9 mouse cellular contexts compared by ENCODE assay signal in the genomic region with DNA sequence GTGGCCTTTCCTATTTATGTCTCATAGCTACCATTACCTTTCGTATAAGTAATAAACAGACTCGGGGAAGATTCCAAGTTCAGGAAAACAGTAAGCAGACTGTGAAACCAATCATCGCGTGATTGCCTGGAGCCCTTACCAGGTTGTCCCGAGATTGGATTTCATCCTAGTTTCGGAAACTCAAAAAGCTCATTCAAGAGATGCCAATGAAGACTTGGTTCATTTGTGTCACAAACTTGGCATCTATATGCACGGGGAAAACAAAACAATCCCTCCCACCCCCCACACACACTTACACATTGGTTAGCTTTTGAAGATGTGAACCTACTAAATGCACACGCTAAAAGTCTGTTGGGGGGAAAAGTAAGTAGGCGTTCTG. TPM values are rescaled to one million over a fixed set of nuclear protein-coding genes. Genes with fewer than 3 reads are reported as not detected.
DNase-seq lines count a peak whose midpoint lies in the region; ATAC-seq and TF ChIP-seq lines count a peak whose summit lies in the region.
"Had no signal": no experiment of that assay in that cellular context is flagged by ENCODE, and none has a peak within 500 bp of the region (broad histone marks: within the 10 kb centered on the region; RNA-seq: fewer than 3 reads in every experiment).

No protein-coding gene starts in this region.

- WGBS in heart, embryonic 12.5 days, result 10% methylated on average over 9 of the region's 9 CpGs
- WGBS in forebrain, embryonic 15.5 days, result 5% methylated on average over 9 of the region's 9 CpGs
- WGBS in liver, postnatal 0 days (ENCODE audit: insufficient replicate concordance), result 6% methylated on average over 9 of the region's 9 CpGs

- no peak for DNase-seq in heart, adult 8-10 months (ENCODE audit: low spot score)
- no peak for DNase-seq in liver, postnatal 0 days
- no peak for DNase-seq in gastrocnemius, postnatal 10 days
- DNase-seq in adrenal gland, postnatal 10 days, result no peak
- DNase-seq in frontal cortex, postnatal 10 days (ENCODE audit: low spot score in 2 of 2), result no peak

- peak overlapping the region; percentile 70 for H3K27ac ChIP-seq in heart, embryonic 12.5 days (ENCODE audit: poor library complexity, severe bottlenecking)
- H3K27ac ChIP-seq in ES-Bruce4 (ENCODE audit: insufficient read depth, low read length), result peak overlapping the region; percentile 42; the same call in 1 of the 2 replicates
- peak overlapping the region; percentile 85 for H3K27ac ChIP-seq in forebrain, embryonic 15.5 days (replicated peaks)
- H3K27ac ChIP-seq in liver, postnatal 0 days (ENCODE audit: low read depth), result peak overlapping the region; percentile 82

- peak overlapping the region; percentile 73 for H3K9ac ChIP-seq in heart, embryonic 12.5 days
- peak overlapping the region; percentile 15 for H3K9ac ChIP-seq in ES-Bruce4 (ENCODE audit: low read depth, poor library complexity, severe bottlenecking)
- H3K9ac ChIP-seq in forebrain, embryonic 15.5 days (replicated peaks), result peak overlapping the region; percentile 85
- H3K9ac ChIP-seq in liver, postnatal 0 days (replicated peaks), result peak overlapping the region; percentile 84

- no peaks in the 10 kb centered on the region for H3K9me3 ChIP-seq in heart, embryonic 12.5 days (replicated peaks)
- H3K9me3 ChIP-seq in ES-Bruce4 (replicated peaks; ENCODE audit: control insufficient read depth, insufficient read depth, low read length, poor library complexity, severe bottlenecking), result no peaks in the 10 kb centered on the region
- no peaks in the 10 kb centered on the region for H3K9me3 ChIP-seq in forebrain, embryonic 15.5 days
- H3K9me3 ChIP-seq in liver, postnatal 0 days (ENCODE audit: low read length), result no peaks in the 10 kb centered on the region

- TF ChIP-seq EP300 in ES-Bruce4 (IDR thresholded peaks at IDR 0.05; ENCODE audit: insufficient read depth, low read depth, low read length), result no peak
- no peak for TF ChIP-seq EP300 in liver, postnatal 0 days (IDR thresholded peaks at IDR 0.05; ENCODE audit: low read depth)

- no peak for TF ChIP-seq CTCF in ES-Bruce4 (IDR thresholded peaks at IDR 0.05; ENCODE audit: low read depth, low read length)
- no peak for TF ChIP-seq CTCF in liver, postnatal 0 days (IDR thresholded peaks at IDR 0.05; ENCODE audit: low read depth)

- H3K4me1 ChIP-seq in heart, embryonic 12.5 days (replicated peaks), result peaks cover 11% of the 10 kb centered on the region
- H3K4me1 ChIP-seq in ES-Bruce4 (ENCODE audit: control insufficient read depth, insufficient read depth, low read length), result no peaks in the 10 kb centered on the region
- H3K4me1 ChIP-seq in forebrain, embryonic 15.5 days, result peaks cover 17% of the 10 kb centered on the region
- peaks cover 14% of the 10 kb centered on the region for H3K4me1 ChIP-seq in liver, postnatal 0 days (ENCODE audit: insufficient read depth)

- no peaks in the 10 kb centered on the region for H3K27me3 ChIP-seq in heart, embryonic 12.5 days (replicated peaks)
- H3K27me3 ChIP-seq in ES-Bruce4 (ENCODE audit: control insufficient read depth, insufficient read depth, low read length, poor library complexity, severe bottlenecking), result no peaks in the 10 kb centered on the region
- no peaks in the 10 kb centered on the region for H3K27me3 ChIP-seq in forebrain, embryonic 15.5 days
- H3K27me3 ChIP-seq in liver, postnatal 0 days (ENCODE audit: insufficient read depth, low read length), result no peaks in the 10 kb centered on the region
- H3K27me3 ChIP-seq: Patski had no signal

- no peak for ATAC-seq in heart, embryonic 12.5 days (ENCODE audit: insufficient number of reproducible peaks, low FRiP score)
- ATAC-seq in forebrain, embryonic 15.5 days (replicated peaks), result 0 out of 2 replicates have a peak, but pooled peaks have one; percentile 7
- ATAC-seq in liver, postnatal 0 days, result no peak

- peaks cover 42% of the 10 kb centered on the region for H3K36me3 ChIP-seq in heart, embryonic 12.5 days
- peaks cover 27% of the 10 kb centered on the region for H3K36me3 ChIP-seq in ES-Bruce4 (ENCODE audit: control insufficient read depth, insufficient read depth, low read length, poor library complexity, severe bottlenecking)
- H3K36me3 ChIP-seq in forebrain, embryonic 15.5 days, result peaks cover 44% of the 10 kb centered on the region
- H3K36me3 ChIP-seq in liver, postnatal 0 days (replicated peaks; ENCODE audit: insufficient read depth, low read length), result peaks cover 27% of the 10 kb centered on the region

- H3K4me2 ChIP-seq in heart, embryonic 12.5 days, result peak overlapping the region; percentile 86
- peak overlapping the region; percentile 84 for H3K4me2 ChIP-seq in forebrain, embryonic 15.5 days (replicated peaks)
- H3K4me2 ChIP-seq in liver, postnatal 0 days (ENCODE audit: low read depth, low read length), result peak overlapping the region; percentile 95

- no peak for TF ChIP-seq POLR2A in ES-Bruce4 (IDR thresholded peaks at IDR 0.05; ENCODE audit: insufficient read depth, low read length)

- H3K4me3 ChIP-seq in heart, embryonic 12.5 days, result peak overlapping the region; percentile 73
- no peak overlapping the region for H3K4me3 ChIP-seq in ES-Bruce4 (ENCODE audit: low read depth, low read length)
- peak overlapping the region; percentile 94 for H3K4me3 ChIP-seq in forebrain, embryonic 15.5 days
- peak overlapping the region; percentile 95 for H3K4me3 ChIP-seq in liver, postnatal 0 days (ENCODE audit: low read depth, low read length)

RNA-seq across cellular contexts. Expression of a gene that starts 0.6 kb away (rescaled TPM):
- 8.5 and 8.6 TPM in 2 replicates for polyA plus RNA-seq in heart, embryonic 12.5 days (2016; fragmentation: Nextera tagmentation; extraction: Ambion mirVana)
- total RNA-seq in heart, adult 8-10 months (2022), result 1 to 10 TPM; 4.2 to 6.6 (median 5.5) TPM
- 13.2 and 13.7 TPM in 2 replicates for polyA plus RNA-seq in ES-Bruce4 (2011; ENCODE audit: insufficient read depth, insufficient read length, low read depth, missing spikeins)
- 28.2 and 28.8 TPM in 2 replicates for polyA plus RNA-seq in forebrain, embryonic 15.5 days (2015; fragmentation: Nextera tagmentation; extraction: Ambion mirVana)
- polyA plus RNA-seq in liver, postnatal 0 days (2015; fragmentation: Nextera tagmentation; extraction: Ambion mirVana), result 3.6 and 3.7 TPM in 2 replicates
- 1 to 10 TPM; 4.9 to 6.0 TPM for total RNA-seq in gastrocnemius, postnatal 10 days (2021)
- 10 to 100 TPM; 10.7 to 14.2 TPM for total RNA-seq in adrenal gland, postnatal 10 days (2021)

RNA-seq across cellular contexts. Expression of a gene that starts 11.6 kb away (rescaled TPM):
- polyA plus RNA-seq in heart, embryonic 12.5 days (2016; fragmentation: Nextera tagmentation; extraction: Ambion mirVana), result 490 and 502 TPM in 2 replicates
- total RNA-seq in heart, adult 8-10 months (2022), result 100 to 1,000 TPM; 164 to 190 (median 179) TPM
- 193 and 281 TPM in 2 replicates for polyA plus RNA-seq in ES-Bruce4 (2011; ENCODE audit: insufficient read depth, insufficient read length, low read depth, missing spikeins)
- polyA plus RNA-seq in forebrain, embryonic 15.5 days (2015; fragmentation: Nextera tagmentation; extraction: Ambion mirVana), result 372 and 377 TPM in 2 replicates
- polyA plus RNA-seq in liver, postnatal 0 days (2015; fragmentation: Nextera tagmentation; extraction: Ambion mirVana), result 253 and 267 TPM in 2 replicates
- total RNA-seq in gastrocnemius, postnatal 10 days (2021), result 100 to 1,000 TPM; 158 to 163 TPM
- total RNA-seq in adrenal gland, postnatal 10 days (2021), result 100 to 1,000 TPM; 212 to 221 TPM

RNA-seq across cellular contexts. Expression of a gene that starts 20.9 kb away (rescaled TPM):
- 27.6 and 29.8 TPM in 2 replicates for polyA plus RNA-seq in heart, embryonic 12.5 days (2016; fragmentation: Nextera tagmentation; extraction: Ambion mirVana)
- total RNA-seq in heart, adult 8-10 months (2022), result 100 to 1,000 TPM; 179 to 263 (median 215) TPM
- 16.6 and 18.0 TPM in 2 replicates for polyA plus RNA-seq in ES-Bruce4 (2011; ENCODE audit: insufficient read depth, insufficient read length, low read depth, missing spikeins)
- 11.6 and 12.8 TPM in 2 replicates for polyA plus RNA-seq in forebrain, embryonic 15.5 days (2015; fragmentation: Nextera tagmentation; extraction: Ambion mirVana)
- 2.4 and 3.3 TPM in 2 replicates for polyA plus RNA-seq in liver, postnatal 0 days (2015; fragmentation: Nextera tagmentation; extraction: Ambion mirVana)
- total RNA-seq in gastrocnemius, postnatal 10 days (2021), result 10 to 100 TPM; 48.9 to 49.3 TPM
- 10 to 100 TPM; 18.2 to 23.4 TPM for total RNA-seq in adrenal gland, postnatal 10 days (2021)

RNA-seq across cellular contexts. Expression of a gene that starts 26.8 kb away (rescaled TPM):
- polyA plus RNA-seq in heart, embryonic 12.5 days (2016; fragmentation: Nextera tagmentation; extraction: Ambion mirVana), result 61.7 and 61.8 TPM in 2 replicates
- total RNA-seq in heart, adult 8-10 months (2022), result 10 to 100 TPM; 22.3 to 29.9 (median 28.5) TPM
- 57.1 and 61.3 TPM in 2 replicates for polyA plus RNA-seq in ES-Bruce4 (2011; ENCODE audit: insufficient read depth, insufficient read length, low read depth, missing spikeins)
- polyA plus RNA-seq in forebrain, embryonic 15.5 days (2015; fragmentation: Nextera tagmentation; extraction: Ambion mirVana), result 70.3 and 70.5 TPM in 2 replicates
- 26.3 and 30.7 TPM in 2 replicates for polyA plus RNA-seq in liver, postnatal 0 days (2015; fragmentation: Nextera tagmentation; extraction: Ambion mirVana)
- total RNA-seq in gastrocnemius, postnatal 10 days (2021), result 10 to 100 TPM; 42.1 to 48.8 TPM
- total RNA-seq in adrenal gland, postnatal 10 days (2021), result 10 to 100 TPM; 42.0 to 49.9 TPM

RNA-seq across cellular contexts. Expression of a gene that starts 26.9 kb away (rescaled TPM):
- 36.9 and 45.3 TPM in 2 replicates for polyA plus RNA-seq in heart, embryonic 12.5 days (2016; fragmentation: Nextera tagmentation; extraction: Ambion mirVana)
- total RNA-seq in heart, adult 8-10 months (2022), result 10 to 100 TPM; 17.8 to 21.5 (median 20.1) TPM
- polyA plus RNA-seq in ES-Bruce4 (2011; ENCODE audit: insufficient read depth, insufficient read length, low read depth, missing spikeins), result 83.6 and 83.8 TPM in 2 replicates
- polyA plus RNA-seq in forebrain, embryonic 15.5 days (2015; fragmentation: Nextera tagmentation; extraction: Ambion mirVana), result 52.6 and 57.3 TPM in 2 replicates
- polyA plus RNA-seq in liver, postnatal 0 days (2015; fragmentation: Nextera tagmentation; extraction: Ambion mirVana), result 13.2 and 14.7 TPM in 2 replicates
- 10 to 100 TPM; 17.6 to 18.2 TPM for total RNA-seq in gastrocnemius, postnatal 10 days (2021)
- total RNA-seq in adrenal gland, postnatal 10 days (2021), result 10 to 100 TPM; 35.3 to 36.8 TPM

Comparison
In these comparisons a context has a peak if more than half of its experiments do, and no peak if none do; other contexts are left out.
1. H3K9ac ChIP-seq: peak in every context shown above with its lines; median percentile 85 in forebrain, embryonic 15.5 days; 84 in liver, postnatal 0 days; 73 in heart, embryonic 12.5 days; 15 in ES-Bruce4.